Comparison of ENCODE assay signal across 15 mouse cellular contexts in the genomic region with DNA sequence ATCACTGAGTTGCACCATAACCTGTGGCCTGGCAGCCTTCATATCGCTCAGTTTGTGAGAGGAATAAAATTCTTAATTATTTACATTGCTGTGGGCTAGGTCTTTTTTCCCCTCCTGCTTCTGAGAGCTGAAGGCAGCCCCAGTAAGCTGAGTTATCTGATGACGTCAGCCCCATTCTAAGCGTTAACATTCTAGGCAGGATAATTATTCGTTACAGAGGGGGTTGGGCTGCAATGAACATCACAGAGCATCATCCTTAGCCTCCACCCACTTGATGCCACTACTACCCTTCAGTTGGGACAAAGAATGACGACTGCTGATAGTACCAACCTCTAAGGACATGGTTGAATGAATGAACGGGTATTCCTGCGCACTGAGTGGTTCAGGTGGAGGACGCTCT. TPM values are rescaled to one million over a fixed set of nuclear protein-coding genes. Genes with fewer than 3 reads are reported as not detected.
"Had no signal": no experiment of that assay in that cellular context is flagged by ENCODE, and none has a peak within 500 bp of the region (broad histone marks: within the 10 kb centered on the region; RNA-seq: fewer than 3 reads in every experiment).

No protein-coding gene starts in this region.

- H3K4me3 ChIP-seq: kidney, embryonic 15.5 days; left cerebral cortex, adult 2 months; liver, embryonic 13.5 days had no signal

- H3K9me3 ChIP-seq: kidney, embryonic 15.5 days; liver, embryonic 13.5 days had no signal

- DNase-seq: kidney, postnatal 10 days; kidney, postnatal 36 days; layer of hippocampus, postnatal 36 days; liver, embryonic 13.5 days; lung, adult 2 months; lung, postnatal 14 days; lung, postnatal 4 days; midbrain, embryonic 14.5 days; right cerebral cortex, postnatal 4 days; thymus, postnatal 36 days had no signal

- H3K27me3 ChIP-seq: kidney, embryonic 15.5 days; liver, embryonic 13.5 days had no signal

- H3K36me3 ChIP-seq: kidney, embryonic 15.5 days; liver, embryonic 13.5 days had no signal

- H3K9ac ChIP-seq: kidney, embryonic 15.5 days; liver, embryonic 13.5 days had no signal

- H3K4me2 ChIP-seq: kidney, embryonic 15.5 days; liver, embryonic 13.5 days; midbrain, embryonic 11.5 days had no signal

- H3K4me1 ChIP-seq: liver, embryonic 13.5 days had no signal

- H3K27ac ChIP-seq: kidney, embryonic 15.5 days; left cerebral cortex, adult 2 months; liver, embryonic 13.5 days; stomach, postnatal 0 days had no signal

RNA-seq across cellular contexts. Expression of a gene that starts 47.5 kb away (rescaled TPM):
- polyA plus RNA-seq: liver, adult 2 months had no signal
